Mouse (Mus musculus) liver, embryonic 14.5 days (tissue): ENCODE measurements at regions not wholly inside any gene's neighbourhood (a gene's known extent, or its start where the extent isn't known, plus 50 kb on each side); places are given as distances from the start of the nearest gene placed in this dataset.

Source experiments
- ATAC-seq: fragments of 200-750 bp; cut with Nextera tagmentation; 2 replicates; pipeline ENCODE4 v1.8.0; 2017; ENCODE audit warnings: moderate number of reproducible peaks, mild to moderate bottlenecking, moderate library complexity; ENCODE audit not compliant: insufficient read depth
- DNase-seq, 3 experiments: peaks; one replicate each; pipeline ENCODE4 v3.0.0-alpha.2; 2012 to 2013; ENCODE audit warnings: low read depth in 3 of 3, low spot score in 3 of 3
- H3K27ac ChIP-seq: fragments of 300-500 bp; sonication (generic); 2 replicates; pipeline ENCODE4 v1.5.1; 2014; ENCODE audit warnings: moderate library complexity, mild to moderate bottlenecking, control low read depth, inconsistent platforms
- H3K27me3 ChIP-seq: fragments of 300-500 bp; sonication (generic); 2 replicates; pipeline ENCODE4 v1.6.1; 2014; ENCODE audit warnings: mild to moderate bottlenecking, low read length, moderate library complexity; ENCODE audit not compliant: control insufficient read depth, insufficient read depth
- H3K36me3 ChIP-seq: fragments of 300-500 bp; sonication (generic); replicated peaks from 2 replicates; pipeline ENCODE4 v1.6.1; 2014; ENCODE audit warnings: low read depth; ENCODE audit not compliant: control insufficient read depth, insufficient read depth
- H3K4me1 ChIP-seq, 2 experiments: fragments of 200-500 bp in 1 of 2; fragments of 300-500 bp in 1 of 2; sonication (generic) in 1 of 2; replicated peaks; 2 replicates each; pipeline ENCODE4 v1.6.1; 2012 to 2014; ENCODE audit warnings: antibody characterized with exemption in 1 of 2, inconsistent platforms in 1 of 2, low read length in 1 of 2; ENCODE audit not compliant: control insufficient read depth in 2 of 2, insufficient read depth in 2 of 2
- H3K4me2 ChIP-seq: fragments of 300-500 bp; sonication (generic); 2 replicates; pipeline ENCODE4 v1.6.1; 2014; ENCODE audit warnings: low read depth, mild to moderate bottlenecking, control low read depth, moderate library complexity
- H3K4me3 ChIP-seq, 2 experiments: fragments of 200-500 bp in 1 of 2; fragments of 300-500 bp in 1 of 2; sonication (generic) in 1 of 2; 2 replicates each; pipeline ENCODE4 v1.5.1; 2012 to 2014; ENCODE audit warnings: low read depth in 2 of 2, low read length in 2 of 2, mild to moderate bottlenecking in 2 of 2, control low read depth in 1 of 2, inconsistent platforms in 1 of 2, moderate library complexity in 1 of 2; ENCODE audit not compliant: insufficient read depth in 1 of 2
- H3K9ac ChIP-seq: fragments of 300-500 bp; sonication (generic); replicated peaks from 2 replicates; pipeline ENCODE4 v1.6.1; 2014; ENCODE audit warnings: mild to moderate bottlenecking, control low read depth, moderate library complexity
- H3K9me3 ChIP-seq: fragments of 300-500 bp; sonication (generic); 2 replicates; pipeline ENCODE4 v1.6.1; 2016; ENCODE audit warnings: low read length, mixed read lengths; ENCODE audit not compliant: control insufficient read depth
- CTCF ChIP-seq: IDR thresholded peaks from 2 replicates; pipeline ENCODE4 v1.5.1; 2016; ENCODE audit warnings: antibody characterized with exemption, low read depth, control low read depth
- EP300 ChIP-seq: IDR thresholded peaks from 2 replicates; pipeline ENCODE4 v1.6.1; 2016; ENCODE audit warnings: antibody characterized with exemption, low read depth
- WGBS: fragments of 180-500 bp; shearing (Covaris S2); extraction: QIAGEN DNeasy Blood & Tissue Kit; methylation state at CpG from one replicate; pipeline ENCODE4 v1.1.7; 2014; ENCODE audit not compliant: insufficient replicate concordance; 5-methylcytosine and 5-hydroxymethylcytosine counted together

DNA sequence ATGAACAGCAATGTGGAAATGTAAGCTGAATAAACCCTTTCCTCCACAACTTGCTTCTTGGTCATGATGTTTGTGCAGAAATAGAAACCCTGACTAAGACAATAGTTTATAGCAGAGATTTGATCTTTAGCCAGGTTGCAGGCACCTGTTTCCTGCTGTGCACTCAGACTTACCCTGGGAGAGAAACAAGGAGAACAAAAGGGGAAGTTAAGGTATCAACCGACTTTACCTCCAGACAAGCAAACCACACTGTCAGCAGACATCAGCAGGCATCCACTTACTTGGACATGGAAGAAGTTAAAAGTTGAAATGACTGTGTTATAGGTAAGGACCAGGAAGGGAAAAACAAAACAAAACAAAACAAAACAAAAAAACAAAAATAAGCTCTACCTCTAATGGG is 323.7 kb upstream of the Sphkap start:
- no peaks in the 10 kb centered on the region for H3K9me3 ChIP-seq
- no peak for TF ChIP-seq EP300
- TF ChIP-seq CTCF: no peak
- WGBS: 14% methylated on average over 1 of the region's 1 CpGs
- DNase-seq (no peak), ATAC-seq (no peak)
- no peak overlapping the region for H3K9ac ChIP-seq
- H3K27me3 ChIP-seq: no peaks in the 10 kb centered on the region
- H3K27ac ChIP-seq: no peak overlapping the region
- H3K4me3 ChIP-seq: no peak overlapping the region
- no peaks in the 10 kb centered on the region for H3K4me1 ChIP-seq
- no peak overlapping the region for H3K4me2 ChIP-seq
- no peaks in the 10 kb centered on the region for H3K36me3 ChIP-seq

DNA sequence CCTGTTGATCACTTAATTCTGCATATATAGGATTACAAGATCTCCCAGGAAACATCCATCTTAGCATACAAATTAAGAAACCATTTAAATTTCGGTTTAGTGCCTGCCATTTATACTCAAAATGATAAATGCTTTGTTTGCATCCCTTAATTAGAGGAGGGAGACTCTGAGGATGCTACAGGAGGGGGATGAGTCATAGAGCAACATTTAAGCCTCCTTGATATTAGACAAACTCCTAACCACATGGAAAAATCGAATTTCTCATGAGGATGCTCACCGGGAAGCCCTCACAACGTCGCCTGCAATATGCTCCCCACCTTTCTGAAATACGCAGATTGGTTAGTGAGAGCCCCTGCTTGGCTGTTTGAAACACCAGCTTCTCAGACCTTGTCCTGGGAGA is 320.8 kb upstream of the Sphkap start:
- no peaks in the 10 kb centered on the region for H3K27me3 ChIP-seq
- TF ChIP-seq CTCF: no peak
- no peak overlapping the region for H3K4me3 ChIP-seq
- no peak overlapping the region for H3K4me2 ChIP-seq
- H3K9ac ChIP-seq: no peak overlapping the region
- H3K9me3 ChIP-seq: no peaks in the 10 kb centered on the region
- no peaks in the 10 kb centered on the region for H3K4me1 ChIP-seq
- DNase-seq (no peak), ATAC-seq (no peak)
- WGBS: 63% methylated on average over 6 of the region's 6 CpGs
- no peak overlapping the region for H3K27ac ChIP-seq
- no peaks in the 10 kb centered on the region for H3K36me3 ChIP-seq

- Histone ChIP-seq H3K4me1 (no peaks in the 10 kb centered on the region), H3K9ac (no peak overlapping the region), H3K9me3 (no peaks in the 10 kb centered on the region), H3K36me3 (no peaks in the 10 kb centered on the region), H3K4me3 (no peak overlapping the region), H3K4me2 (no peak overlapping the region), H3K27ac (no peak overlapping the region), H3K27me3 (no peaks in the 10 kb centered on the region)
- WGBS: 75% methylated on average over 4 of the region's 4 CpGs
- TF ChIP-seq EP300 (no peak), CTCF (no peak)
- no peak for ATAC-seq
- no peak for DNase-seq
Measured at GRCm38 (mm10) chr1:83727938-83728337, 319.9 kb upstream of the Sphkap start.

- no peak for TF ChIP-seq EP300
- TF ChIP-seq CTCF: peak; percentile 59
- 69% methylated on average over 4 of the region's 4 CpGs for WGBS
Measured at GRCm38 (mm10) chr1:83727215-83727614, 319.2 kb upstream of the Sphkap start.

GRCm38 (mm10) chr1:83723096-83723495 is 315.1 kb upstream of the Sphkap start:
- Histone ChIP-seq H3K4me2 (no peak overlapping the region), H3K9ac (no peak overlapping the region), H3K4me3 (no peak overlapping the region), H3K9me3 (no peaks in the 10 kb centered on the region), H3K27me3 (no peaks in the 10 kb centered on the region), H3K27ac (no peak overlapping the region), H3K36me3 (no peaks in the 10 kb centered on the region), H3K4me1 (no peaks in the 10 kb centered on the region)
- no peak for TF ChIP-seq EP300
- no peak for TF ChIP-seq CTCF
- DNase-seq (no peak), ATAC-seq (no peak)
- 46% methylated on average over 1 of the region's 1 CpGs for WGBS

More at GRCm38 (mm10) chr1:83727215-83727614, 319.2 kb upstream of the Sphkap start:
- DNase-seq (peak; percentile 4 to 9 (median 6)), ATAC-seq (no peak)
- Histone ChIP-seq H3K4me1 (no peaks in the 10 kb centered on the region), H3K36me3 (no peaks in the 10 kb centered on the region), H3K27me3 (no peaks in the 10 kb centered on the region), H3K4me3 (no peak overlapping the region), H3K9me3 (no peaks in the 10 kb centered on the region), H3K27ac (no peak overlapping the region), H3K9ac (no peak overlapping the region), H3K4me2 (no peak overlapping the region)
